Mouse (Mus musculus) cerebellum, postnatal 36 days (tissue): ENCODE measurements at regions not wholly inside any gene's neighbourhood (a gene's known extent, or its start where the extent isn't known, plus 50 kb on each side); places are given as distances from the start of the nearest gene placed in this dataset.

Experiments
- DNase-seq, 2 experiments: peaks; one replicate each; pipeline ENCODE4 v3.0.0; 2021 to 2022; ENCODE audit warnings: mixed read lengths in 2 of 2

GRCm38 (mm10) chr1:63920181-63920933 is 151.3 kb upstream of the 4933402D24Rik start:
- DNase-seq, result no peak

GRCm38 (mm10) chr1:63918200-63918599 is 149.1 kb upstream of the 4933402D24Rik start:
- DNase-seq, result no peak

DNA sequence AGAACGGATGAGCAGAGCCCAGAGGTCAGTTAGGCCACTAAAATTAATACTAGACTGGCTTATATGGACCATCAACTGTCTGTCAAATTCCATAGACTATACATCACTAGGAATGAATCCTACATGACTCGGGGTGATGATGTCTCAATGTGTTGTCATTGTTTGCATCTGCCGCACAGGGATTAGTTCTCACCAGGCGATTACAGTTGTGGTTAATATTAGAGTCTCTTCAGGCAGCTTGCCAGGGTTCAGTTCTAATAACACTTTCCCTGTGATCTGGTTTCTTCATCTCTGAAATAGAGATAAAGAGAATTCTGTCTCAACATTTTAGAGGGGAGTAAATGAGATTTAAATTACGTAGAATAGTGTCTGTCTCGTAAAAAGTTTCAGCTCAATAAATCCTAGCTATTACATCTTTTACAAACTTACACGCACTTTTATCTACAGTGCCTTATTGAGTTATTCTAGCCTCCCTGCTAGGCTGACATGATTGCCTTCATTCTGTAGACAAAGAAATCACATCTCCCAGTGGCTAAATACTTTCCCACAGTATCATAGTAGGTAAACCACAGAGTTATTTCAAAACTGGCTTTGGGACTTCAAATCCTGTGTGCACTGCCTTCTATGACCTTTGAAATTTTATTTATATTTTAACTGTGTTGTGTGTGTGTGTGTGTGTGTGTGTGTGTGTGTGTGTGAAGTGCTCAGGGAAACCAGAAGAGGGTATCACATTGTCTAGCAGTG is 148.0 kb upstream of the 4933402D24Rik start:
- DNase-seq, result no peak

DNA sequence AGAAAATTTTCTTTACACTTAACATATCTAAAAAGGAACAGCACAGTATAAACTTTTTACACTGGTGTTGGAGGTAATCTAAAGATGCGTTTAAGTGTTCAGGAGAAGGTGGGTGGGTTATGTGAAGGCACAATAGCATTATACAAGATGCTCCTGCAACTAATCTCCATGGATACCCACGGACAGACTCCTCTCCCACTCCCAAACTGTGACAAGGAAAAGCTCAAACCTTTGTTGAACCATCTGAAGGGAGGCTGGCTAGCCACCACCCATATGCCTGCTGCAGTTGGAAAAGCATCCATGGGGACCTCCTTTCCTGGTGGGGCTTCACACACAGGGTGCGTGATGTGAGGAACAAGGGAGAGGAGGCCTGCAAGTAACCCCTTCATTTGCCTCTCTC is 141.7 kb upstream of the 4933402D24Rik start:
- no peak for DNase-seq

DNA sequence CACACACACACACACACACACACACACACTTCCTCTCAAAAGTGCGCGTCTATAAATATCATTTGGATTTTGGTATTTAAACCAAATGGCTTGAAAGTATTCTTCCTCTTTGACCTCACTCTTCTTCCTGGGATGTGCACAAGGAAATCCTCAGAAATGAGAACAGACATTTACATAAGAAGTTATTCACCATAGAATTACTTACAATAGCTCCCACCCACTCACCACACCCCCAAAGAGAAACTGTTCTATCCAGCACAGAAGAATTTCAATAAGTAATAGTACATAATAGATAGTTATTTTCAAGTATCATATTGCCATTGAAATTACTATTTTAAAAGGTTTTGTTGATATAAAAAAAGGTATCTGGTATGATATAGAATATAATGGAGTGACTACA is 140.1 kb upstream of the 4933402D24Rik start:
- no peak for DNase-seq

DNA sequence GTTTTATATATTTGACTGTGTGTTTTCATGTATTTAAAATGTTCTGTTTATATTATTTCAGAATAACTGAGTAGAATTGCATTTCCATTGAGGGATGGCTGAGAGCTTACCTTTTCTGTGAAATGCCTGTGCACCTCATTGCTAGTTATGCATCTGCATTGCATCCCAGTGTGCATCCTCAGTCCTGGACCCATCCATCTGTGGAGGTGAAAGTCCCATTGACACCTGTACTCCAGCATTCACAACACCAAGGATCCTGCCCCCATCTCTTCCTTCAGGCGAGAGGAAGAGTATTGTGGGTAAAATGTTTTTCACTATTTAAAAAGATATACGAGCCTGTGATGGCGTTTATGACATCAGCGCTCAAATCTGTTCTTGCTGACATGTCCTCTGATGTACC is 134.6 kb upstream of the 4933402D24Rik start:
- DNase-seq, result no peak

GRCm38 (mm10) chr1:63903201-63903600 is 134.1 kb upstream of the 4933402D24Rik start:
- DNase-seq, result no peak

DNA sequence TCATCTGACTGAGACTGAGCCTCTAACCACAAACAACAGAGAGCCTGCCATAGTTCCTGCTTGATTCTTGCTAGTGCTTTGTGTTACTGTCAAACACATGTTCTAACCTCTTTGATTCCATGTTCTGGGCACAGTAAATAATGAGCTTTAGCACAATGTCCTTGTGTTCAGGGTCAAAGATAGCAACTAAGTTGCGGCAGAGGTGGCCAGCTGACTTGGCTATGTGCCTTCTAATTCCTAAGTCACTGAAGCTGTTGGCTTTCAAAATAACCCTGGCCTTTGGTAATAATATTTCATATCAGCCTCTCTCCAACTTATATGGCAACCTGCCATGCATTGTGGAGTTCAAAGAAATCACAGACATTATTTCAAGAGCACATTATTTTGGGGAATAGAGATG is 133.3 kb upstream of the 4933402D24Rik start:
- DNase-seq, result no peak

- DNase-seq, result peak; percentile 55 to 63
Measured at GRCm38 (mm10) chr1:63899631-63900577, 130.8 kb upstream of the 4933402D24Rik start.

DNA sequence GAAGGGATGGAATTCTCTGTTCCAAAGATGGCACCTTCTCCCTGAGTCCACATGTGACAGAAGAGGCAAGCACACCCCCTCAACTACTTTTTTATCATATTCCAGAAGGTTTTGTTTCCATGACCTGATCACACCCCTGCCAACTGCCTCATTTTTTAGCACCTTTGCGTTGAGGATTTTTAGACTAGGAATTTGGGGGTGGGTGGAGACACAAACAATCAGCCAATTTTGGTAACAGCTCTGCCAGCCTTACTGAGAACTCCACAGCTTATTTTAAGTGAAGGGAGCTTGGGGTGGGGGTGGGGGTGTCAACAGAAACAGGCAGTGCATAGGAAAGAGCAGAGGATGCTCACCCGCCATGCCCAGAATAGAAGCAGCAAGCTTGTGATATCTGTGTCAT is 129.7 kb upstream of the 4933402D24Rik start:
- DNase-seq, result no peak

- no peak for DNase-seq
Measured at GRCm38 (mm10) chr1:63897556-63897955, 128.5 kb upstream of the 4933402D24Rik start.

DNA sequence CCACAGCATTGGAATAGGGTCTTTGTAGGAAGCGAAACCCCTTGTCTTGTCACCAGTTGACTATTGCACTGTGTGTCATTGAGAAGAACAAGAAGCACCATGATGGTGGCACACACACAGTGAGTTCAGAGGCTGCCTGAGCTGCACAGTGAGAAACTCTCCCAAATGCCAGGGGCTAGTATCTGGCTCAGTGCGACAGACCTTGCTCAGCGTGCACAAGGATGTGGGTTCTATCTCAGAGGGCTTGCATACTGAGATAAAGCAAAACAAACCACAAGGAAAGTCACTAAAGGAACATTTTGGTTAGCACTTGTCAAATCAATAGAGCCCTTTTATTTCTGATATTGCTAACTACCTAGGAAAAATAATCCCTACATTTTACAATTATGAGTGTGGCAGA is 110.5 kb upstream of the 4933402D24Rik start:
- DNase-seq, result no peak

GRCm38 (mm10) chr1:63876589-63877251 is 107.7 kb upstream of the 4933402D24Rik start:
- no peak for DNase-seq

GRCm38 (mm10) chr1:63875297-63875962 is 106.4 kb upstream of the 4933402D24Rik start:
- DNase-seq, result no peak

- DNase-seq, result no peak
Measured at GRCm38 (mm10) chr1:63871831-63872230, 102.8 kb upstream of the 4933402D24Rik start.

- DNase-seq, result peak; percentile 16
Measured at GRCm38 (mm10) chr1:63869342-63869741, 100.3 kb upstream of the 4933402D24Rik start.

DNA sequence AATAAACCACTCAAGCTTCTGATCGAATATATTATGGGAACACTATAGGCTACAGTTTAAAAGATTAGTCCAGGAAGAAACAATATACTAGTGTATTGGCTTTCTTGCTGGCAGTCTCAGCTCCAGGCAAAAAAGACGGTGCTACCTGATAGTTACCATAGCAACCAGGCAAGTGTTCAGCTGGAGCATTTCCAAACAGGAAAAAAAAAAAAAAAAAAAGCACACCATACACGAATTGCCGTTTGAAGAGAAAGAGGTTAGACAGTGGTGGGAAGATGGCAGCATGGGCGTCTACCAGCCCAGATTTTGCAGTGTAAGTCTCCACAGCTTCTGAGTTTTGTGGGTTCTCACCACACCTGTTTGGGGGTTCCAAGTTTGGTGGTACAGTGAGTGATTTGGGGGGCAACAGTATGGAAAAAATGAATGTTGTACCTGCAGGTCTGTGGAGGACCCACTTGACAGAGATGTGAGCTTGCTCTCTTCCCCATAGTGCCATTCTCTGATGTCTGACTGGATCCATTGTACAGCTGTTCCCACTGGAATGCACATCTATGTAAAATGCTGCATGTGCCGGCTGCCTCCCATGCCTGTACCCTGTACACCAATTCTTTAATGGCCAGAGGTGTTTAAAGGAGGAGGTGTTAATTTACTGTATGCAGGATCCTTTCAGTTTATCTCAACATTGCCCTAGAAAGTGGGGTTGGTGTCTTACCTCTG is 89.0 kb upstream of the 4933402D24Rik start:
- no peak for DNase-seq

DNA sequence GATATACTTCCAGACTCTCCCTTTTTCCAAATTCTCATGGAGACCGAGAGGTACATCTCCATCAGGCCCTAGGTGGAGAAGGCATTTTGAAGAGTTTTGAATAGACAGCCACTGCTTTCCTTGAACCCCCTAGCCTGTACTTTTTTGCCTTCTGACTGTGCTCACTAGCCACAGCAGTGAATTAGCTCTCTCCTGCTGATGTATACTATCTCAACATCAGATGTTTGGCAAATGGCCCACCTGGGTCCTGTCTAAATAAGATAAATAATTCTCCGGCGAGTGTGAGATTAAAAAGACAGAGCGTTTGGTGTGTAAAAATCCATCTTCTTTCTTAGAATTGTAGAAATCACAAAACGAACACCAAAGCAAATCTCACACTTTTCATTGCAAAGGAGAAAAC is 88.4 kb upstream of the 4933402D24Rik start:
- no peak for DNase-seq

DNA sequence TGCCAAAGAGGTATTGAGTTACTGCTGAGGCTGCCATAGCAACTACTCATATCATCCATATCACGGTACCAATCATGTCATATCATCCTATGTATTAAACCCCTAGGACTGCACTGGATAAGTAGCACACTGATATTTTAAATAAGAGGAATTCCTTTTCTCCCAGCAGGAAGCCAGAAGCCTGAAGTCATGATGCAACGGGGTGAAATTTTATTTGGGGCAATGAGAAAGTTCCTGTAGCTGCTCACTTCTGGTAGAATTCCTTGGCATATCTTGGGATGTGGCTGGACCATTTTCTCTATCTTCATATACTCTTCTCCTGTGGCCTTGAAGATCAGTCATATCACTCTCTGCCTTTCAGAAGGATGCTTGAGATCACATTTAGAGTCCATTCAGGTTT is 87.3 kb upstream of the 4933402D24Rik start:
- no peak for DNase-seq

- no peak for DNase-seq
Measured at GRCm38 (mm10) chr1:63854794-63855193, 85.7 kb upstream of the 4933402D24Rik start.

- DNase-seq, result no peak
Measured at GRCm38 (mm10) chr1:63851476-63852094, 82.5 kb upstream of the 4933402D24Rik start.
